Mouse (Mus musculus): ENCODE measurements around the gene Irf2bpl. TPM values are rescaled to one million over a fixed set of nuclear protein-coding genes. Genes with fewer than 3 reads are reported as not detected.

Gene Irf2bpl
- polyA plus RNA-seq, 1 experiment from 2014 or later: 44.6 TPM

- DNase-seq: peak; percentile 89
Observed at GRCm38 (mm10) chr12:86889103-86889644, 4.6 kb upstream of the Irf2bpl start.

GRCm38 (mm10) chr12:86888130-86889069 is 3.8 kb upstream of the Irf2bpl start:
- peak overlapping the region; percentile 99 for H3K27ac ChIP-seq (ENCODE audit: low read depth)
- peak; percentile 48; the same call in 1 of the 2 replicates for TF ChIP-seq CTCF (IDR thresholded peaks at IDR 0.05; ENCODE audit: low read depth)
- peaks cover 64% of the 10 kb centered on the region for H3K4me1 ChIP-seq (ENCODE audit: insufficient read depth)
- DNase-seq (peak; percentile 88), ATAC-seq (ENCODE audit: insufficient read depth) (peak; percentile 48)
- H3K9ac ChIP-seq: peak overlapping the region; percentile 57
- WGBS: 2% methylated on average over 47 of the region's 47 CpGs
- H3K4me2 ChIP-seq: peak overlapping the region; percentile 71
- peak overlapping the region; percentile 25 for H3K4me3 ChIP-seq (ENCODE audit: low read depth, low read length)
- H3K36me3 ChIP-seq (ENCODE audit: insufficient read depth): no peaks in the 10 kb centered on the region
- no peaks in the 10 kb centered on the region for H3K9me3 ChIP-seq (ENCODE audit: low read depth, low read length)
- H3K27me3 ChIP-seq (ENCODE audit: insufficient read depth, low read length): 0 out of 2 replicates have a peak, but pooled peaks cover 3% of the 10 kb centered on the region

More at GRCm38 (mm10) chr12:86889103-86889644, 4.6 kb upstream of the Irf2bpl start:
- no peak for TF ChIP-seq CTCF (IDR thresholded peaks at IDR 0.05; ENCODE audit: low read depth)
- peak overlapping the region; percentile 25; the same call in 1 of the 2 replicates for H3K4me3 ChIP-seq (ENCODE audit: low read depth, low read length)
- H3K9ac ChIP-seq: peak overlapping the region; percentile 57; the same call in 1 of the 2 replicates
- no peak for ATAC-seq (ENCODE audit: insufficient read depth)
- peak overlapping the region; percentile 71 for H3K4me2 ChIP-seq
- H3K9me3 ChIP-seq (ENCODE audit: low read depth, low read length): no peaks in the 10 kb centered on the region
- peaks cover 69% of the 10 kb centered on the region for H3K4me1 ChIP-seq (ENCODE audit: insufficient read depth)
- H3K27ac ChIP-seq (ENCODE audit: low read depth): peak overlapping the region; percentile 99
- H3K36me3 ChIP-seq (ENCODE audit: insufficient read depth): no peaks in the 10 kb centered on the region
- 11% methylated on average over 7 of the region's 7 CpGs for WGBS
- H3K27me3 ChIP-seq (ENCODE audit: insufficient read depth, low read length): no peaks in the 10 kb centered on the region

GRCm38 (mm10) chr12:86887381-86888129 is 3.0 kb upstream of the Irf2bpl start:
- H3K9ac ChIP-seq: peak overlapping the region; percentile 57; the same call in 1 of the 2 replicates
- no peaks in the 10 kb centered on the region for H3K9me3 ChIP-seq (ENCODE audit: low read depth, low read length)
- TF ChIP-seq CTCF (IDR thresholded peaks at IDR 0.05; ENCODE audit: low read depth): no peak
- H3K27me3 ChIP-seq (ENCODE audit: insufficient read depth, low read length): 0 out of 2 replicates have a peak, but pooled peaks cover 3% of the 10 kb centered on the region
- peak overlapping the region; percentile 99 for H3K27ac ChIP-seq (ENCODE audit: low read depth)
- H3K4me1 ChIP-seq (ENCODE audit: insufficient read depth): peaks cover 58% of the 10 kb centered on the region
- ATAC-seq (ENCODE audit: insufficient read depth): no peak
- no peak for DNase-seq
- peak overlapping the region; percentile 25 for H3K4me3 ChIP-seq (ENCODE audit: low read depth, low read length)
- H3K4me2 ChIP-seq: peak overlapping the region; percentile 71
- WGBS: 40% methylated on average over 14 of the region's 14 CpGs
- H3K36me3 ChIP-seq (ENCODE audit: insufficient read depth): no peaks in the 10 kb centered on the region

GRCm38 (mm10) chr12:86886446-86886965 is 1.9 kb upstream of the Irf2bpl start:
- Histone ChIP-seq H3K4me1 (ENCODE audit: insufficient read depth) (peaks cover 49% of the 10 kb centered on the region), H3K36me3 (ENCODE audit: insufficient read depth) (0 out of 2 replicates have a peak, but pooled peaks cover 4% of the 10 kb centered on the region), H3K4me2 (0 out of 2 replicates have a peak overlapping the region, but pooled peaks have one; percentile 18), H3K9ac (no peak overlapping the region), H3K27ac (ENCODE audit: low read depth) (peak overlapping the region; percentile 99; the same call in 1 of the 2 replicates), H3K4me3 (ENCODE audit: low read depth, low read length) (no peak overlapping the region), H3K27me3 (ENCODE audit: insufficient read depth, low read length) (0 out of 2 replicates have a peak, but pooled peaks cover 3% of the 10 kb centered on the region), H3K9me3 (ENCODE audit: low read depth, low read length) (no peaks in the 10 kb centered on the region)
- WGBS: 63% methylated on average over 7 of the region's 7 CpGs
- no peak for DNase-seq
- no peak for ATAC-seq (ENCODE audit: insufficient read depth)
- no peak for TF ChIP-seq CTCF (IDR thresholded peaks at IDR 0.05; ENCODE audit: low read depth)

GRCm38 (mm10) chr12:86885746-86886145 is 1.1 kb upstream of the Irf2bpl start:
- Histone ChIP-seq H3K9me3 (ENCODE audit: low read depth, low read length) (no peaks in the 10 kb centered on the region), H3K9ac (no peak overlapping the region), H3K36me3 (ENCODE audit: insufficient read depth) (0 out of 2 replicates have a peak, but pooled peaks cover 4% of the 10 kb centered on the region), H3K27ac (ENCODE audit: low read depth) (peak overlapping the region; percentile 100), H3K4me3 (ENCODE audit: low read depth, low read length) (peak overlapping the region; percentile 94; the same call in 1 of the 2 replicates), H3K4me1 (ENCODE audit: insufficient read depth) (peaks cover 41% of the 10 kb centered on the region), H3K4me2 (peak overlapping the region; percentile 72), H3K27me3 (ENCODE audit: insufficient read depth, low read length) (0 out of 2 replicates have a peak, but pooled peaks cover 3% of the 10 kb centered on the region)
- no peak for TF ChIP-seq CTCF (IDR thresholded peaks at IDR 0.05; ENCODE audit: low read depth)
- ATAC-seq (ENCODE audit: insufficient read depth): no peak
- 25% methylated on average over 5 of the region's 5 CpGs for WGBS
- no peak for DNase-seq

- no peak for TF ChIP-seq CTCF (IDR thresholded peaks at IDR 0.05; ENCODE audit: low read depth)
- peak overlapping the region; percentile 100 for H3K27ac ChIP-seq (ENCODE audit: low read depth)
- H3K9me3 ChIP-seq (ENCODE audit: low read depth, low read length): no peaks in the 10 kb centered on the region
- H3K9ac ChIP-seq: peak overlapping the region; percentile 47
- H3K4me2 ChIP-seq: peak overlapping the region; percentile 72
- H3K4me3 ChIP-seq (ENCODE audit: low read depth, low read length): peak overlapping the region; percentile 94
- ATAC-seq (ENCODE audit: insufficient read depth) (no peak), DNase-seq (no peak)
- peaks cover 6% of the 10 kb centered on the region; the same call in 1 of the 2 replicates for H3K36me3 ChIP-seq (ENCODE audit: insufficient read depth)
- peaks cover 39% of the 10 kb centered on the region for H3K4me1 ChIP-seq (ENCODE audit: insufficient read depth)
- 0 out of 2 replicates have a peak, but pooled peaks cover 3% of the 10 kb centered on the region for H3K27me3 ChIP-seq (ENCODE audit: insufficient read depth, low read length)
- WGBS: 10% methylated on average over 6 of the region's 6 CpGs
Observed at GRCm38 (mm10) chr12:86885336-86885735, 738 bp upstream of the Irf2bpl start.

All from lung, embryonic 14.5 days (tissue).